ENCODE assay signal across 13 mouse cellular contexts in genomic region chr9:62170921-62171320, GRCm38 (mm10).
"Had no signal": no experiment of that assay in that cellular context is flagged by ENCODE, and none has a peak within 500 bp of the region (broad histone marks: within the 10 kb centered on the region; RNA-seq: fewer than 3 reads in every experiment).

No protein-coding gene starts in this region.

- H3K27ac ChIP-seq: left cerebral cortex, adult 2 months; limb, embryonic 10.5 days; liver, embryonic 15.5 days; midbrain, embryonic 15.5 days; neural tube, embryonic 12.5 days had no signal

- H3K4me3 ChIP-seq: left cerebral cortex, adult 2 months; limb, embryonic 10.5 days; liver, embryonic 15.5 days; midbrain, embryonic 15.5 days; neural tube, embryonic 12.5 days had no signal

- DNase-seq: kidney, postnatal 25 days; lung, adult 2 months; lung, postnatal 4 days; retina, postnatal 1 day; right cerebral cortex, postnatal 4 days; spleen, adult 18-20 months; thymus, postnatal 4 days had no signal

- H3K4me1 ChIP-seq: liver, embryonic 15.5 days had no signal

- H3K27me3 ChIP-seq: liver, embryonic 15.5 days; midbrain, embryonic 15.5 days; neural tube, embryonic 12.5 days had no signal

- ATAC-seq: lung, postnatal 0 days; midbrain, embryonic 15.5 days had no signal

- H3K36me3 ChIP-seq: limb, embryonic 10.5 days; liver, embryonic 15.5 days; midbrain, embryonic 15.5 days; neural tube, embryonic 12.5 days had no signal
